Mouse (Mus musculus) cerebellum, postnatal 25 days (tissue): ENCODE measurements around the gene Masp1.

Experiments
- DNase-seq, 2 experiments: peaks; one replicate each; pipeline ENCODE4 v3.0.0; 2021; ENCODE audit warnings: mixed read lengths in 2 of 2

Masp1 gene

GRCm38 (mm10) chr16:23520235-23520871 lies at the start of gene Masp1, which contains the start of gene Rtp4:
Gene Masp1 (minus strand): TSS chr16:23520815.
Gene Rtp4 (plus strand): TSS chr16:23520291.
- peak; percentile 39 to 44 for DNase-seq

DNA sequence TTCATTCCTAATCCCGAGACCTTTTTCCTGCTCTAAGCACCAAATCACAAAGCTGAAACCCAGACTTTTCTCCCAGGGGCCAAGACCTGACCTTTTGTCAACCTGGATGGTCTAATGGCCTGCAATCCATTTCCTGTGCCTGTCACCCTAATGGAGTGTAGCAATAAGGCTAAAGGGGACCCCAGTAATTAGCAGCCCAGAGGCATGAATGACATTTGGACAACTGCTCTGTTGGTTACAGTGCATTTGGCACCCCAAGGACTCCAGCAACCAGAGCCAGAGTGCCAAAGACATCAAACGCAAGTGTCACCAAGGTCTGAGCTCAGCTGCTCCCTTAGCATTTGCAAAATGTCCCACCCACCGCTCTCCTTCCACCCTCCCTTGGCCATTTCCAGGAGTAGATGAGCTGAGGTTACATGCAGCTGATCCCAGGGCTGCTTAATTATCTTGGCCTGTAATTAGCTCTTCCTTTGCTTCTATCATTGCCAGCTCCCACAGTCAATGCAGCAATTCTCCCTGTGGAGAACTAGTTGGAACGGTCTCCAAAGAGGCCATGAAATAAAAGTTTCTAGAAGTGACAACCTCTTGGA lies 47.8 kb upstream of the Masp1 start:
- no peak for DNase-seq

GRCm38 (mm10) chr16:23557669-23558068 lies 37.1 kb upstream of the Masp1 start:
- DNase-seq = no peak

DNA sequence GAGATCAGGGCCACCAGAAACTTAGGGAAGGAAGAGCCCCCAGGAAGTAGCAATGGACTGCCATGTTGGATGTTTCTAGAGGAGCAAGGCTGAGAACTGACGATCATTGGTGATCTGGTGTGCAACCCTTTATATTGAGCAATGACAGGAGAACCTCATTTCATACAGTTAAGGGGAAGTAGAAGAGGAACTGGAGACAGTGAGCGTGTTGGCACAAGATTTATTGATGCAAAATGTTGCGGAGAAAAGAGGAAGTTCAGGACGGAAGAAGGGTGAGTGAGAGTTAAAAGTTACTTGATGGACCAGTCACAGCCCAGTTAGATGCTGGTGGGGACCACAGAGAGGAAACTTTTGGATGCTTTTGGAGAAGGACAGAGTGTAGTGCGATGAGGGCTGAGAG lies 36.6 kb upstream of the Masp1 start:
- no peak for DNase-seq

DNA sequence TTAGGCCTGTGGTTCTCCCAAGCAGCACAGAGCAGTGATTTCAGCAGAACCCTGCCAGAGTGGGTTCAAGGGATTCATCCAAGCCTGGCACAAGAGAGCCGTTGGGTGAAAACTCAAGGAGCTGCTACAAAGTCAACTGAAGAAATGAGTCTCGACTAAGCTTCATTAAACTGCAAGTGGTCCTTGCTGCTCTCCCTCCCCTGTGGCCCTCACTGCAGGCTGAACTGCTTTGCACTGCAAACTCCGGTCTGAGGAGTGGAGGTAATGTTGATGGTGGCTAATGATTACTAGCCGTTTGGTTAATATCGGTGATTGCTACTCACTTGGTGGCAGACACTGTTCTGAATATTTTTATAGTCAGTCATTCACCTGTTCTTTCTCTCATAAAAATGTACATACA lies 34.1 kb upstream of the Masp1 start:
- no peak for DNase-seq

GRCm38 (mm10) chr16:23550981-23551582 lies 30.5 kb upstream of the Masp1 start:
- DNase-seq = no peak

DNA sequence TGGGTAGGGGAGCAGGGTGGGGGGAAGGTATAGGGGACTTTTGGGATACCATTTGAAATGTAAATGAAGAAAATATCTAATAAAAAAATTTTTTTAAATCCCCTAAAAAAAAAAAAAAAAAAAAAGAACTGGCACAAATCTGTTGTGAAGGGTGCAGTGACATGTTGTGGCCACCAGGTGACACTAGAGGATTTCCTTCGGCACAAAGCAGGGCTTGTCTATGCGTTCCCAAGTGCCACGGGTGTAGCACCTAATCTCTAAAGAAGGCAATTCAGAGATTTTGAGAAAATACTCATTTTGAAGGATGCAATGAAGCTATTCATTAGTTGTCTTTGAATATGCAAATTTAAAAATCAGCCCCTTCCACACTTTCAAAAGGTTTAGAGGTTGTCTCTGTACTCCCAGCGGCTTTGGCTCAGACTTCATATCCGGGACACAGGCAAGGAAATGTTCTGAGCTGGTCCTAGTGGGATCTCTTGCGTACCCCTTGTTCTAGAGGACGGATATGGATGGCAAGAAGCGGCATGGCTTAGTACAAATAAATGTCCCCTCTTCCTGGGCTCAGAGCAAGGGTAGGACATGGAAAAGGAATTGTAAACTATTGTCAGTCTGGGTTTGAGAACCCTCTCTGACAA lies 29.8 kb upstream of the Masp1 start:
- peak; percentile 59 to 78 for DNase-seq

GRCm38 (mm10) chr16:23547783-23548182 lies 27.2 kb upstream of the Masp1 start:
- peak in 1 of 2 experiments; percentile 9 for DNase-seq

GRCm38 (mm10) chr16:23544361-23544760 lies 23.7 kb upstream of the Masp1 start:
- DNase-seq = no peak

DNA sequence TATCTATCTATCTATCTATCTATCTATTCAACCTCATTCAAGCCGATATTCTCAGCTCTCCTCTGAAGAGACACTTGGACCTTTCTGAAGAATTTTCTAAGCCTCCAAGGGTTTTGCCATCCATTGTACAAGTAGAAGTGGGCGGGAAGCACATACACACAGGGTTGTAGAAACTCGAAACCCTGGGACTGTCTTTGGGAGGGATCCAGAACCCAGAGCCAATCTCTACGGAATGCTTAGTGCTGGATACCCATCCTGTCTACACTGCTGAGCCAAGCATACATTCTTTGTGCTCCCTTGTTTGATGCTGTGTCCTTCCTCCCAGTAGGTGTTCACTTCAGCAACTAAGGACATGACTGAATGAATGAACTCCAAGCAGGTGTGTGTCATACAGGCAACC lies 22.3 kb upstream of the Masp1 start:
- no peak for DNase-seq

DNA sequence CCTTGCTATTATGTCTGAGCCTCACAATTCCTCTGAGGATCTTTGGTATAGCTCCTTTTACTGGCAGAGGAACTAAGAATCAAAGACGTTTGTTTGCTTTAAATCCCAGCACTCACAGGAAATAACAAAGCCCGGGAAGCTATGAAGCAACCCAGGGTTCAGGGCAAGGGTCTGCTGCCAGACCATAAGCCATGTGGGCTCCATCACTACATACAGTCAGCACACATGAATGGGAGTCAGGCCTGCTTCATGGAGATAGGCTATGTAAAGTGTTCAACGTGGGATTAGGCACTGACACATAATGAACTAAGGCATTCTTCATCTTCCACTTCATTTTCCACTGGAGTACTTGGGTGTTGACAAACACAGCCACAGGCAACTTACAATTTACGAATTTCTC lies 20.4 kb upstream of the Masp1 start:
- DNase-seq = no peak

GRCm38 (mm10) chr16:23533707-23534106 lies 13.1 kb upstream of the Masp1 start:
- DNase-seq = no peak

- no peak for DNase-seq
Measured at GRCm38 (mm10) chr16:23529186-23529585, 8.6 kb upstream of the Masp1 start.

DNA sequence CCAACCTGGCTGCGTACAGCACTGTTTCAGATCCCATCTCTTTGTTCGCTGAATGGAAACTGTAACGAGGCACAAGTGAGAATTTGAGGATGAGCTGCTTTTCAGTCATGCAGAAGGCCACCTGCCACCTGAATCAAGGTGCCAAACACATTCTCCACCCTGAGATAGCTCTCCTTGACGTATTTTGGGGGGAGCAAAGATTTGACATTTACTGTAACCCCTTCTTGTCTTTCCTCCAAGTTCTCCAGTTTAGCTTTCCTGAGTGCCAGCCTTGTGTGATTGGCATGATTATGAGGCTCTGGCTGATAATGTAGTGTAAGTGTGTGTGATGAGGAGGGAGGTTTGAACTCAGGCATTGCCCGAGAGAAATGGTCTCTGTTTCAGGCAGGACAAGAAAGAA lies 1.5 kb upstream of the Masp1 start:
- no peak for DNase-seq

GRCm38 (mm10) chr16:23521092-23521491 lies 477 bp upstream of the Masp1 start:
- DNase-seq = no peak

GRCm38 (mm10) chr16:23519771-23520170 lies 844 bp downstream of the Masp1 start:
- no peak for DNase-seq

DNA sequence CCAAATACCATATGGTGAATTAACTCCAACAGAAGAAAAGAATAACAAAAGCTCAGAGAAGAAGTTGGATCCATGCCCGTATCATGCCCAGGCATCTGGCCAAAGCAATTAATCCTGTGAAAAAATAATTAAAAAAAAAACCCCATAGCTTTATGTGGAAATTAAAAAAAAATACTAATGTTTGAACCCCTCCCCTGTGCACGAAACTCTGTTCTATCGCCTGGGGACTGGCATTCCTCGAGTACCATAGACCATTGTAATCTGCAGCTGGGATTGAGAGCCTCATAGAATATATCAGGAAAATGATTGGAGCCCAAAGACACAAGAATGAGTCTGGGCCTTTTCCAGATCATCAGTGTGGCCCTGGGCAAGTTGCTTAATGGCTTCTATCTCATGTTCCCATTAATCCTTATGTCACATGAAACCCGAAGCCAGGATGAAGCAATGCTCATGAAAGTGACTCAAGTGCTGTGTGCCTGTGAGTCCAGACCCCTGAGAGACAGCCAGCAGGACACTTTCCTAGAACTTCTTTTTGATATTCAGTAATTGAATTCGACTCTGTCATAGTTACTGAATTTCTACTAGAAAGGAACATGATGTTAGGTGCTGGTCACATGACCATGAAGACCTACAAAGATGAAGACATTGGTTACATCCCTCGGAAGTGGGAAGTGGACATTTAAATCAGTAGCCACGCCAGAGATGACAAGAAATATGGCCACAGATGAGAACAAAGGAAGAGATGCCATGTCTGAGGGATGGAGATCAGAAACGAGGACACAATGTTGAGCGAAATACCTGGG lies 1.8 kb downstream of the Masp1 start:
- DNase-seq = peak in 1 of 2 experiments; percentile 26

- no peak for DNase-seq
Measured at GRCm38 (mm10) chr16:23517754-23518566, 2.7 kb downstream of the Masp1 start.

- no peak for DNase-seq
Measured at GRCm38 (mm10) chr16:23517230-23517629, 3.4 kb downstream of the Masp1 start.

DNA sequence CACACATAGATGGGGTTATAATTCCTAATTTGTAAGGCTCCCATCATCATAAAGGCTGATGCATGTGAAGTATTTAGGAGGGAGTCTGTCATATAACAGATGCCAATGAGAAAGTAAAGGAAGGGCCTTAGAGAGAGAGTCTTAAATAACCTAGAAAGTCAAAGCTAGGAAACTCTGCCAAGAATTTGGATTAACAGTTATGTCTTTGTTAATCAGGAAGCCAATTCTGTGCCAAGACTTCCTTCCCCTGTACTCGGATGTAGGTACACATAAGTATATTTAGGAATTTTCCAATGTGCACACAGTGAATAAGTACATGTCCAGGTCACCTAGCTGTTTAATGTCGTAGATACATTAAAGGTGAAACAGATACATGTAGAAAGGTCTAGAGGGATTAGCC lies 4.0 kb downstream of the Masp1 start:
- no peak for DNase-seq

GRCm38 (mm10) chr16:23515766-23516165 lies 4.8 kb downstream of the Masp1 start:
- DNase-seq = peak in 1 of 2 experiments; percentile 31

GRCm38 (mm10) chr16:23513401-23513800 lies 7.2 kb downstream of the Masp1 start:
- no peak for DNase-seq
